Mouse (Mus musculus) ES-E14 (cell line): ENCODE results near the gene Slc38a4. TPM values are rescaled to one million over a fixed set of nuclear protein-coding genes. Genes with fewer than 3 reads are reported as not detected.

ENCODE experiments used
- DNase-seq: peaks from one replicate; pipeline ENCODE4 v3.0.0-alpha.2; 2013; ENCODE audit warnings: low read depth, low spot score
- H3K27ac ChIP-seq: 2 replicates; pipeline ENCODE4 v1.5.1; 2012; ENCODE audit warnings: low read depth, mild to moderate bottlenecking, low read length, moderate library complexity, mixed read lengths; ENCODE audit not compliant: poor library complexity, insufficient read depth, severe bottlenecking
- H3K36me3 ChIP-seq: 2 replicates; pipeline ENCODE4 v1.6.1; 2012; ENCODE audit warnings: mild to moderate bottlenecking, low read length, moderate library complexity, mixed read lengths; ENCODE audit not compliant: control insufficient read depth, poor library complexity, insufficient read depth, severe bottlenecking
- H3K4me1 ChIP-seq, 2 experiments: fragments of 150-350 bp in 1 of 2; sonication (generic) in 1 of 2; 2 replicates each; pipeline ENCODE4 v1.6.1; 2012; ENCODE audit warnings: low read length in 2 of 2, mild to moderate bottlenecking in 1 of 2, mixed read lengths in 1 of 2; ENCODE audit not compliant: control insufficient read depth in 2 of 2, insufficient read depth in 2 of 2, poor library complexity in 1 of 2
- H3K4me3 ChIP-seq, 2 experiments: fragments of 150-350 bp in 1 of 2; sonication (generic) in 1 of 2; 2 replicates each; pipeline ENCODE4 v1.5.1; 2012; ENCODE audit warnings: low read length in 2 of 2, low read depth in 1 of 2, mild to moderate bottlenecking in 1 of 2, mixed read lengths in 1 of 2; ENCODE audit not compliant: insufficient read depth in 1 of 2, poor library complexity in 1 of 2, severe bottlenecking in 1 of 2
- H3K9ac ChIP-seq: 2 replicates; pipeline ENCODE4 v1.6.1; 2012; ENCODE audit warnings: low read depth, mild to moderate bottlenecking, low read length, mixed read lengths; ENCODE audit not compliant: poor library complexity, insufficient read depth, severe bottlenecking
- H3K9me3 ChIP-seq: fragments of 150-350 bp; sonication (generic); 2 replicates; pipeline ENCODE4 v1.6.1; 2012; ENCODE audit warnings: low read depth, mild to moderate bottlenecking, low read length; ENCODE audit not compliant: control insufficient read depth, insufficient read depth
- CHD2 ChIP-seq: IDR thresholded peaks from 2 replicates; pipeline ENCODE4 v1.6.1; 2014; ENCODE audit warnings: mild to moderate bottlenecking, low read depth, low read length, inconsistent platforms
- HCFC1 ChIP-seq: IDR thresholded peaks from 2 replicates; pipeline ENCODE4 v1.6.1; 2012; ENCODE audit warnings: low read length, inconsistent platforms, borderline replicate concordance; ENCODE audit not compliant: insufficient read depth
- MAFK ChIP-seq: IDR thresholded peaks from 2 replicates; pipeline ENCODE4 v1.6.1; 2014; ENCODE audit warnings: mild to moderate bottlenecking, low read depth, low read length, inconsistent platforms; ENCODE audit not compliant: insufficient read depth
- ZC3H11A ChIP-seq: IDR thresholded peaks from 2 replicates; pipeline ENCODE4 v1.6.1; 2012; ENCODE audit warnings: low read depth, mild to moderate bottlenecking, inconsistent platforms, low read length, borderline replicate concordance
- ZNF384 ChIP-seq: IDR thresholded peaks from 2 replicates; pipeline ENCODE4 v1.6.1; 2012; ENCODE audit warnings: low read depth, low read length, inconsistent platforms
- in situ Hi-C, 2 experiments: fragments of 600-800 bp; cut with MboI; formaldehyde crosslinking; loops; one replicate each; pipeline ENCODE4 v1.15.1; 2025; ENCODE audit warnings: low sequenced_read_pairs in 2 of 2, inconsistent platforms in 1 of 2; ENCODE audit not compliant: unreplicated experiment in 2 of 2
- total RNA-seq: library from RNA; depleted of rRNA; stranded (reverse); fragments of 300-350 nt; gene quantifications from 2 replicates; pipeline ENCODE4 v1.2.3, GENCODE M21; 2012

The Slc38a4 gene
- total RNA-seq, 1 experiment = 324 TPM

- no peak overlapping the region for H3K9ac ChIP-seq
- no peaks in the 10 kb centered on the region; a peak in 1 of 4 replicates for H3K4me1 ChIP-seq
- in situ Hi-C loops = no loop called here
- no peak for DNase-seq
- H3K9me3 ChIP-seq = no peaks in the 10 kb centered on the region
- no peak overlapping the region for H3K27ac ChIP-seq
- TF ChIP-seq ZNF384 (no peak), MAFK (peak; percentile 57; the same call in 1 of the 2 replicates)
- H3K4me3 ChIP-seq = no peak overlapping the region
- H3K36me3 ChIP-seq = peaks cover 34% of the 10 kb centered on the region
Measured at GRCm38 (mm10) chr15:97005631-97006234, 50.0 kb downstream of the Slc38a4 start.

DNA sequence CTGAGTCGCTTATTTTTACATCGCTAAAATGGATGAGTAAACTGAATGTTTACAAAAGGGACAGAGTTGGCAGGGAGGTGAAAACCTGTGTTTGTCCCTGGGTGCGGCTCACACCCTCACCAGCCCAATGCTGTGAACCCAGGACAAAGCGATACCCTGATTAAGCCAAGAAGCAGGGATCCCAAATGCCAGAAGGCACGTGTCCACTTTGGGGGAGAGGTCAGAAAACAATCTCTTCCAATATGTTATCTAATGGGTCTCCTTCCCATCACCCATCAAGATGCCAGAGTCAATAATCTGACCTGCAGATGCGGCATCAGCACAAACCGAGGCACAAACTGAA lies 51.3 kb downstream of the Slc38a4 start:
- peaks cover 24% of the 10 kb centered on the region for H3K36me3 ChIP-seq
- H3K4me3 ChIP-seq = no peak overlapping the region
- no peak for DNase-seq
- H3K9ac ChIP-seq = no peak overlapping the region
- TF ChIP-seq ZNF384 = no peak
- no peak for TF ChIP-seq MAFK
- no peak for TF ChIP-seq CHD2
- TF ChIP-seq HCFC1 = no peak
- TF ChIP-seq ZC3H11A = no peak
- no peak overlapping the region for H3K27ac ChIP-seq
- no peaks in the 10 kb centered on the region; a peak in 1 of 4 replicates for H3K4me1 ChIP-seq
- H3K9me3 ChIP-seq = no peaks in the 10 kb centered on the region
- in situ Hi-C loops = no loop called here

DNA sequence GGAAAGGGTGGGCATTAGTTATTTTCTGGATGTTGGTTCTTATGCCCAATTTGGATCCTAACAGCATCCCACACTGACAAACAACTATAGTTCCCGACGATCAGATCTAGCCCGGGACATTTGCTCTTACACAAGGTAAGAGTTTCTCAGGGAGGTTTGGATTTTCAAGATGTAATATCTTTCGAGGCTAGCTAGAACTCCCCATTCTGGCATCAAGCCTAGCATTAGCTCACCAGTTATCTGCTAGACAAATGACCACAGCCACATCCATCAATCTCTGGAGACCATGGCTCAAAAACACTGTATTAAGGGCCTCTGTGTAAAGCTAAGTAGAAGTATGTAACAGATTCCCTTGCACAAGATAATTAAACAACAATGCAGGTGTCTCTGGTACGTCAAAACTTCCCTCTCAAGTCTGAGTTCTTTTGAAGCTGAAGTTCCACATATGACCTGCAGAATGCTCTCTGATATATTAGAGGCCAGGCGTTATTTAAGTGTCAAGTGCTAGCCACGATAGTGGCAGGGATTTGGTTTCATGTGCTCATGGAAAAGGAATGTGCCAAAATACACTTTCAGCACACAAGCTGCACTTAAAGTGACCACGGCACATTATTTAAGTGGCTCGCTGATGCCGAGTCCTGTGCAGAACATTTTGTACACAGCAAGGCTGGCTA lies 51.8 kb downstream of the Slc38a4 start:
- H3K36me3 ChIP-seq = peaks cover 25% of the 10 kb centered on the region
- in situ Hi-C loops = no loop called here
- H3K9me3 ChIP-seq = no peaks in the 10 kb centered on the region
- no peak overlapping the region for H3K4me3 ChIP-seq
- no peak overlapping the region for H3K9ac ChIP-seq
- no peaks in the 10 kb centered on the region; a peak in 1 of 4 replicates for H3K4me1 ChIP-seq
- no peak overlapping the region for H3K27ac ChIP-seq
- no peak for DNase-seq
- TF ChIP-seq ZC3H11A = no peak
- no peak for TF ChIP-seq MAFK
- TF ChIP-seq ZNF384 = no peak
- no peak for TF ChIP-seq HCFC1
- TF ChIP-seq CHD2 = no peak

GRCm38 (mm10) chr15:97003186-97003585 lies 52.6 kb downstream of the Slc38a4 start:
- in situ Hi-C loops = no loop called here
- Histone ChIP-seq H3K4me1 (no peaks in the 10 kb centered on the region; a peak in 1 of 4 replicates), H3K9me3 (no peaks in the 10 kb centered on the region), H3K27ac (no peak overlapping the region), H3K9ac (peak overlapping the region; percentile 14; the same call in 1 of the 2 replicates), H3K4me3 (peak overlapping the region; percentile 13 to 59; a peak in 3 of 4 replicates), H3K36me3 (peaks cover 21% of the 10 kb centered on the region)
- TF ChIP-seq ZNF384 (no peak), MAFK (no peak), ZC3H11A (no peak), CHD2 (no peak), HCFC1 (no peak)
- DNase-seq = no peak
